Mouse (Mus musculus) right cerebral cortex, postnatal 36 days (tissue): ENCODE data around the gene Cux1.

Source experiments
- DNase-seq, 2 experiments: peaks; one replicate each; pipeline ENCODE4 v3.0.0; 2022; ENCODE audit warnings: low spot score in 2 of 2, mixed read lengths in 1 of 2

The Cux1 gene

DNA sequence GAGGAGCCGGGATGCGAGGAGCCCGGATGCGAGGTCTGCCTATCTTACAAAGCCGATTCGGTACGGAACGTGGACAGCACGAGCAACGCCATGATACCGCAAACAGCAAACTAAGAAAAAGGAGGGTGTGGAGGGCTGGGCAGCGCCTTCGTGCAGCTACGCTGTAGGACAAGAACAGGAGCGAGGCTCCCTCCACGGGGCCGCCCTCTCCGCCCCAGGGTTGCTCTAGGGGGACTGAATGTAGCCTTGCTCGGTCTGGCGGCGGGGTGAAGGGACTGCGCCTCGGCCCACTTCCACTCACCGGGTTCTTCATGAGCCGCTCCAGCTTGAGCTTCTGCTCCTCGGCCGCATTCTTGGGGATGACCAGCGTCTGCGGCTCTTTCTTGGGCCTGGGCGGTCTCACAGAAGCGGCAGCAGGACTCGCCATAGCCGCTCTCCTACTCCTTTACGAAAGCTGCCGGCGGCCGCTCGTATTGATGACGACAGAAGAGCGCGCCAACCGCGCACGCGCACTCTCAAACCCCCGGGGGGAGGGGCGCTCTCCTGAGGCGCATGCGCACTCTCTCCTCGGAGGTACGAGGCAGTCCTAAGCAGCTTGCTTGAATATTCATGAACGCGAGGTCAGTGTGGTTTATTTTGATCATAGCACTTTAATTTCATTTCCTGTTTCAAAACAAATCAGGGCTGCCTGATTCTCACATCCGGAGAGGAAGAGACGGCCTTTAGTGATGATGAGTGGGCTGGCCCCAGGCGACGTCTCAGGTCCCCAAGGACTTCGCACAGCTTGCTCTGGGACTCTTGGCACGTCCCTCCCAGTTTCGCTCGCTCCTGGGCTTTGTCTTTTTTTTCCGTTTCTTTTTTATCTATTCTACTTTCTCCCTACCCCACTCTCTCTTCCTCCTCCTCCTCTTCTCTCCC lies 368.6 kb downstream of the Cux1 start, which contains the start of gene Prkrip1:
TSS of gene Prkrip1 (minus strand) at position 490 of the 918 bp plus-strand sequence.
- DNase-seq, result peak; percentile 87 to 90
